Mouse (Mus musculus): ENCODE measurements at regions not wholly inside any gene's neighbourhood (a gene's known extent, or its start where the extent isn't known, plus 50 kb on each side); places are given as distances from the start of the nearest gene placed in this dataset.
"Not testable (repeated sequence)": the region's sequence is repeated elsewhere in the genome, so short reads cannot be mapped to it uniquely, and the experiment has no call there.

DNA sequence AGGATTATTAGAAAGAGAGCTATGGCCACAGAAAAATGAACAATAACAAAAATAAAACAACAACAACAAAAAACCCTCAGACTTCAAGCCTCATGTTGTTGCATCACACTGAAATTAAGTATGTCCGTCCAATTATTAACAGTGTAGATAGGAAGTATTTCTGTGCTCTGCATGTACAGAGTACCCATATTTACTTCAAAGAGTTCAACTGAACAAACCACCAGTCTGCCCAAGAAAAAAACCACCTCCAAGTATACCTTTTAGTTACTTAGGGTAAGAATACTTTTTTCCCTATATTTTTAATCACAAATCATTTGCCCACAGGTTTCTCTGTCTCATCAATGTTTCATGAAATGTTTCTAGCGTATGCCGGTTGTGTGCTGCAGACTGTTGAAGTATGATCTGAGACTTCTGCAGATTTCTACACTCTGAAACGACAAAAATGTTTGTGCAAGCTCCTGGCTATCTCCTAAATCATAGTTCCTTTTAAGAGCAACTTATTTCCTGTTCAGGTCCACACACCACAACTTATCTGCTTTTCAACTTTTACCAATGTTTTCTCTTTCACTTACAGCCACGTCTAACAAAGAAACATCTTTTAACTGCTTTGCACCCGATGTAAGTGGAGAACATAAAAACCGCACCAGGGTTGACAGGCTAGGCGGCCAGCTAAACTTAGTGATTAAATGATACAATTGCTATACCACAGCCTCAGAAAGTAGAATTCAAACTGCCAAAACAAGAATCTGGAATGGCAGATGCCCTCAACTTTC, 154.2 kb upstream of the Rps6ka3 start:
- Histone ChIP-seq H3K4me2 (ENCODE audit: low read length) (no peak overlapping the region), H3K27ac (ENCODE audit: low read depth, low read length) (no peak overlapping the region), H3K36me3 (ENCODE audit: control insufficient read depth, insufficient read depth, low read length) (no peaks in the 10 kb centered on the region), H3K9me3 (replicated peaks; ENCODE audit: control insufficient read depth, low read length) (no peaks in the 10 kb centered on the region), H3K4me3 (ENCODE audit: low read depth, low read length) (no peak overlapping the region), H3K4me1 (ENCODE audit: control insufficient read depth, insufficient read depth, low read length) (no peaks in the 10 kb centered on the region), H3K9ac (ENCODE audit: low read length) (no peak overlapping the region), H3K27me3 (replicated peaks; ENCODE audit: control insufficient read depth, insufficient read depth, low read length) (no peaks in the 10 kb centered on the region)
- 80% methylated on average over 8 of the region's 8 CpGs for WGBS
- no peak for ATAC-seq
- no peak for DNase-seq (ENCODE audit: low spot score)

DNA sequence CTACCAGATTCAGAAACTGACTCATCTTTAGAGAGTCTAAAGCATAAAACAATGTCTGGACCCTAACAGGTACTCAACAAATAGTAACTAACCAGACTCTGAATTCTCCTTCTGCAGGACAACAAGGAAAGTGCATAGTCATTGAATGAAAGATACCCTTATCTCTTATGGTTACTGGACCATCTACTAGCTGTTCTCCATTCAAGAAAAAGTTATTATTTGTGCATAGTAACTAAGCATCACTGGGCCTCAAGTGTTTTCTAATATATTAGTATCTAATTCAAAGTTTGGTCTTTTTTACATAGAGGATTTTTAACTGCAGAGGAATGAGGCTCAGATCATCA, 153.7 kb upstream of the Rps6ka3 start:
- Histone ChIP-seq H3K9me3 (replicated peaks; ENCODE audit: control insufficient read depth, low read length) (no peaks in the 10 kb centered on the region), H3K4me2 (ENCODE audit: low read length) (no peak overlapping the region), H3K9ac (ENCODE audit: low read length) (no peak overlapping the region), H3K4me3 (ENCODE audit: low read depth, low read length) (no peak overlapping the region), H3K27ac (ENCODE audit: low read depth, low read length) (no peak overlapping the region), H3K4me1 (ENCODE audit: control insufficient read depth, insufficient read depth, low read length) (no peaks in the 10 kb centered on the region), H3K36me3 (ENCODE audit: control insufficient read depth, insufficient read depth, low read length) (no peaks in the 10 kb centered on the region), H3K27me3 (replicated peaks; ENCODE audit: control insufficient read depth, insufficient read depth, low read length) (no peaks in the 10 kb centered on the region)
- DNase-seq (ENCODE audit: low spot score) (no peak), ATAC-seq (no peak)

DNA sequence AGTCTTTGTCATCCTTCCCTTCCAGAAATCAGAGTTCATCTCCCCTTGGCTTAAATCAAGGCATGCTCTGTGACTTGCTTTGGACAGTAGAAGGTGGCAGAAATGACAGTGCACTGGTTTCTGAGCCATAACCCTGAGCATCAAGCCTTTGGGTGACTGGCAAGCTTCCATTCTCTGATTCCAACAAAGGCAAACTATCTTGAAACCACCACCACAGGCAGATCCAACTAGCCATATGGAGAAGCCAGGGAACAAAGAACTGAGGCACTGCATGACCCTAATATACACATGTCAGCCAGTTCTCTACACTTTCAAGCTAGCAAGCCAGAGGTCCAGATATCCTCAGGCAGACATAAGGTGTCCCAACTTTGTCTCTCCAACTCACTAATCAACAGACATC, 151.2 kb upstream of the Rps6ka3 start:
- Histone ChIP-seq H3K27me3 (replicated peaks; ENCODE audit: control insufficient read depth, insufficient read depth, low read length) (no peaks in the 10 kb centered on the region), H3K4me2 (ENCODE audit: low read length) (no peak overlapping the region), H3K4me3 (ENCODE audit: low read depth, low read length) (no peak overlapping the region), H3K27ac (ENCODE audit: low read depth, low read length) (no peak overlapping the region), H3K36me3 (ENCODE audit: control insufficient read depth, insufficient read depth, low read length) (no peaks in the 10 kb centered on the region), H3K9me3 (replicated peaks; ENCODE audit: control insufficient read depth, low read length) (no peaks in the 10 kb centered on the region), H3K9ac (ENCODE audit: low read length) (no peak overlapping the region), H3K4me1 (ENCODE audit: control insufficient read depth, insufficient read depth, low read length) (no peaks in the 10 kb centered on the region)
- ATAC-seq (no peak), DNase-seq (ENCODE audit: low spot score) (no peak)

DNA sequence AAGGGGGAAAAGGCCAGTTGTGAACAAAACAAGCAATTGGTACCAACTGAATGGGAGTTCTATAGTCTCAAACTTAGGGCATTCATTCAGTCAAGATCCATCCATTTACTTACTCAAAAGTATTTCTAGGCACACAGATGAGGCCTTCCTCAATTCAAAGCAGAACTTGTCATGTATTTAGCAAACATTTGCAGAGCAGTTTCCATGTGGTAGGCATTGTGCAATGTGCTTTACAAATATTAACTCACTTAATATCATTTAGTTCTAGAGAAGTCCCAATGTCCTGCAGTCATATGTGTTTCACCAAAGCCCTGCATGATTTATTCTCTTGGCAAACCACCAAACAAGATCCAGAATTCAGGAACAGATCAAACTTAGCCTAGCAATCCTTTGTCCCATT, 148.8 kb upstream of the Rps6ka3 start:
- no peaks in the 10 kb centered on the region for H3K36me3 ChIP-seq (ENCODE audit: control insufficient read depth, insufficient read depth, low read length)
- no peak overlapping the region for H3K4me3 ChIP-seq (ENCODE audit: low read depth, low read length)
- no peaks in the 10 kb centered on the region for H3K27me3 ChIP-seq (replicated peaks; ENCODE audit: control insufficient read depth, insufficient read depth, low read length)
- H3K4me1 ChIP-seq (ENCODE audit: control insufficient read depth, insufficient read depth, low read length) = no peaks in the 10 kb centered on the region
- H3K4me2 ChIP-seq (ENCODE audit: low read length) = no peak overlapping the region
- DNase-seq (ENCODE audit: low spot score) (no peak), ATAC-seq (no peak)
- H3K9me3 ChIP-seq (replicated peaks; ENCODE audit: control insufficient read depth, low read length) = no peaks in the 10 kb centered on the region
- H3K27ac ChIP-seq (ENCODE audit: low read depth, low read length) = no peak overlapping the region
- no peak overlapping the region for H3K9ac ChIP-seq (ENCODE audit: low read length)

DNA sequence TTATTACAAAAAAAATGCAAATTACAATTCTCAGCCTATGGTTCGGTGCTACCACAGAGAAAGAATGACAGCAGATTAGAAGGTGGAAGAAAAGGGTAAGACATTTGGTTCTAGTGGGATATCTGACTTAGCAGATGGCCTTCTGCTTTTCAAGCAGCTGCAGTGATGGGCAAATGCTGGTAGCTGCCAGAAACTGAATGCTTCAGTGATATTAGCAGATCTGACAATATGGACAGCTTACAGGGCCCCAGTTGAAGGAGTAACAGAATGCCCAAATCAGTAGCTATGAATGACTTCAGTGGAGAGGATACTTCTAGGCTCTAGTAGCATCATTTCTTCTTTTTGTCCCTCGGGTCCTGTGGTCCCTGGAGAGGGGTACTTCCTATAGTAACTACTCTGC, 143.9 kb upstream of the Rps6ka3 start:
- no peak overlapping the region for H3K4me2 ChIP-seq (ENCODE audit: low read length)
- DNase-seq (ENCODE audit: low spot score) = no peak
- H3K4me1 ChIP-seq (ENCODE audit: control insufficient read depth, insufficient read depth, low read length) = no peaks in the 10 kb centered on the region
- no peak overlapping the region for H3K9ac ChIP-seq (ENCODE audit: low read length)
- no peak overlapping the region for H3K27ac ChIP-seq (ENCODE audit: low read depth, low read length)
- no peaks in the 10 kb centered on the region for H3K9me3 ChIP-seq (replicated peaks; ENCODE audit: control insufficient read depth, low read length)
- WGBS = 70% methylated on average over 2 of the region's 2 CpGs
- no peaks in the 10 kb centered on the region for H3K27me3 ChIP-seq (replicated peaks; ENCODE audit: control insufficient read depth, insufficient read depth, low read length)
- no peak overlapping the region for H3K4me3 ChIP-seq (ENCODE audit: low read depth, low read length)
- H3K36me3 ChIP-seq (ENCODE audit: control insufficient read depth, insufficient read depth, low read length) = no peaks in the 10 kb centered on the region
- no peak for ATAC-seq

DNA sequence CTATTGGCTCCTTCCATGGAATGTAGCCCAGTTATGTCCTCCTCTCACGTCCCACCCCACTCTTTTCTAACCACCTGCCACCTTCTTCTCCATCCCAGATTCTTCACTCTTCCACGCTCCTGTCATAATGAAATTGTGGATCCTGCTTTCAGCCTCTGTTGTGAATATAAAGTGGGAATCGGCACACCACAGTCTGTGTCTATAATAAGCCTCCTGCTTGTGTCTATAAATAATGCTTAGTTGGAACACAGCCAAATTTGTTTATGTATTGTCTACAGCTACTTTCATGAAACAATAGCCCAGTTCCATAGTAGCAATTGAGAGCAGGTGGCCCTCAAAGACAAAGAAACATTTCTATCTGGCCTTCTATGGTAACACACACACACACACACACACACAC, 137.5 kb upstream of the Rps6ka3 start:
- DNase-seq (ENCODE audit: low spot score) (no peak), ATAC-seq (no peak)
- Histone ChIP-seq H3K4me2 (ENCODE audit: low read length) (no peak overlapping the region), H3K9ac (ENCODE audit: low read length) (no peak overlapping the region), H3K27ac (ENCODE audit: low read depth, low read length) (no peak overlapping the region), H3K4me1 (ENCODE audit: control insufficient read depth, insufficient read depth, low read length) (no peaks in the 10 kb centered on the region), H3K4me3 (ENCODE audit: low read depth, low read length) (no peak overlapping the region), H3K36me3 (ENCODE audit: control insufficient read depth, insufficient read depth, low read length) (no peaks in the 10 kb centered on the region), H3K27me3 (replicated peaks; ENCODE audit: control insufficient read depth, insufficient read depth, low read length) (no peaks in the 10 kb centered on the region), H3K9me3 (replicated peaks; ENCODE audit: control insufficient read depth, low read length) (no peaks in the 10 kb centered on the region)
- 55% methylated on average over 3 of the region's 3 CpGs for WGBS

DNA sequence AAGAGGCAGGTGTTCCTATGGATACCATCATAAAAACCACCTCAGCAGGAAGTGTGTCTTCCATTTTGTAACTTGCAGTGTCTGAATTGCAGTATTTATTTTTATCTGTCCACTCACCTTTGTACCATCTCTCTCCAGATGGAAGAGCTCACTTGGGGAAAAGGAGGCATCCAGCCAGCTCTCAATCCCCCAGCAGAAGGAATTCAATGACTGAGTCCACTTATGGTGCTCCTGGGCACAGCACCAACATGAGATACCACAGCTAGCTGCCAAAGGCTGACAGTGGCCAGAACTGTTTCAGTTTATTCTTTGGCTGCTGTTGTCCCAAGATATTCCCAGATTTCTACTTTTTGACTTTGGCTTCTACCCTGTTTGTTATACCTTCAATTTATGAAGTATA, 136.6 kb upstream of the Rps6ka3 start:
- H3K9me3 ChIP-seq (replicated peaks; ENCODE audit: control insufficient read depth, low read length) = no peaks in the 10 kb centered on the region
- no peak overlapping the region for H3K27ac ChIP-seq (ENCODE audit: low read depth, low read length)
- H3K36me3 ChIP-seq (ENCODE audit: control insufficient read depth, insufficient read depth, low read length) = no peaks in the 10 kb centered on the region
- H3K9ac ChIP-seq (ENCODE audit: low read length) = no peak overlapping the region
- DNase-seq (ENCODE audit: low spot score) (peak; percentile 1), ATAC-seq (no peak)
- H3K27me3 ChIP-seq (replicated peaks; ENCODE audit: control insufficient read depth, insufficient read depth, low read length) = no peaks in the 10 kb centered on the region
- H3K4me3 ChIP-seq (ENCODE audit: low read depth, low read length) = no peak overlapping the region
- H3K4me1 ChIP-seq (ENCODE audit: control insufficient read depth, insufficient read depth, low read length) = no peaks in the 10 kb centered on the region
- no peak overlapping the region for H3K4me2 ChIP-seq (ENCODE audit: low read length)

DNA sequence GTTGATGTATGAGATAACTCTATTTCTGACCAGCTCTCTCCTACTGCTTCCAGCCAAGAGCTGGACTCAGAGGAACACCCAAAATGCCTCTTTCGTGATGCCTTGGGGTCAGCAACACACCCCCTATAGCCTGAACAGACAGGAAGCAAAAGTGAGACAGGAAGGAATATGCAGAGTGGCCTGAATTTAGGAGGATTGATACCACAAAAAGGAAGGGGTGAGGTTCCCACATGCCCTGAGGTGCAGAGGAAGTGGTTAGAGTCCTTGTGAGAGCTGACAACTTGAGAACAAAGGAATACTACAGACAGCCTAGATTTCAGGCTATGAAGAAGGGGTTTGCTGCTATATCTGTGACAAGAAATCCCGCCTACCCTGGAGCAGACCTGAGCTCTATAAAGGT, 129.6 kb upstream of the Rps6ka3 start:
- Histone ChIP-seq H3K4me2 (ENCODE audit: low read length) (no peak overlapping the region), H3K4me1 (ENCODE audit: control insufficient read depth, insufficient read depth, low read length) (no peaks in the 10 kb centered on the region), H3K27ac (ENCODE audit: low read depth, low read length) (no peak overlapping the region), H3K9me3 (replicated peaks; ENCODE audit: control insufficient read depth, low read length) (no peaks in the 10 kb centered on the region), H3K4me3 (ENCODE audit: low read depth, low read length) (no peak overlapping the region), H3K27me3 (replicated peaks; ENCODE audit: control insufficient read depth, insufficient read depth, low read length) (no peaks in the 10 kb centered on the region), H3K36me3 (ENCODE audit: control insufficient read depth, insufficient read depth, low read length) (no peaks in the 10 kb centered on the region), H3K9ac (ENCODE audit: low read length) (no peak overlapping the region)
- 77% methylated on average over 2 of the region's 2 CpGs for WGBS
- ATAC-seq = no peak
- DNase-seq (ENCODE audit: low spot score) = no peak

DNA sequence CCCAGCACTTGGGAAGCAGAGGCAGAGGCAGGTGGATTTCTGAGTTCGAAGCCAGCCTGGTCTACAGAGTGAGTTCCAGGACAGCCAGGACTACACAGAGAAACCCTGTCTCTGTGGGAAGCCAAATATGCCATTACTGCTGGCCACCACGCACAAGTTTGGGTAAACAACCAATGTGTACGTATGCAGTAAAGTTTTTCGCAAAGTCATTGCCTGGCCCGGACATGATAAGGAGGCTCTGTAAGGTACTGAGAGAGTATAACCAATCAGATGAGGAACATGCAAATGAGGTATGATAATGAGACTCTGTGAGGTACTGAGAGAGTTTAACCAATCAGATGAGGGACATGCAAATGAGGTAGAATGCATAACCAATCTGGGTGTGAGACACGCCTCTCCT, 99.5 kb upstream of the Rps6ka3 start:
- DNase-seq (ENCODE audit: low spot score); H3K27me3 ChIP-seq (replicated peaks; ENCODE audit: control insufficient read depth, insufficient read depth, low read length); H3K4me3 ChIP-seq (ENCODE audit: low read depth, low read length); H3K4me1 ChIP-seq (ENCODE audit: control insufficient read depth, insufficient read depth, low read length); H3K9ac ChIP-seq (ENCODE audit: low read length); ATAC-seq; H3K4me2 ChIP-seq (ENCODE audit: low read length); H3K9me3 ChIP-seq (replicated peaks; ENCODE audit: control insufficient read depth, low read length); H3K27ac ChIP-seq (ENCODE audit: low read depth, low read length); H3K36me3 ChIP-seq (ENCODE audit: control insufficient read depth, insufficient read depth, low read length): not testable (repeated sequence)
- 92% methylated on average over 6 of the region's 6 CpGs for WGBS

Measured in forebrain, embryonic 14.5 days (tissue).